Mouse (Mus musculus) limb, embryonic 12.5 days (tissue): Measurements from ENCODE around the gene Sem1. TPM values are rescaled to one million over a fixed set of nuclear protein-coding genes. Genes with fewer than 3 reads are reported as not detected.
A peak's percentile ranks its signal among the peaks of the same experiment; 100 is the strongest.

Experiments
- ATAC-seq: fragments of 200-750 bp; cut with Nextera tagmentation; 2 replicates; pipeline ENCODE4 v1.8.0; 2017; ENCODE audit warnings: low read depth, moderate TSS enrichment; ENCODE audit not compliant: insufficient number of reproducible peaks, insufficient read depth, low FRiP score, low TSS enrichment
- H3K27ac ChIP-seq: fragments of 300-500 bp; sonication (generic); 2 replicates; pipeline ENCODE4 v1.5.1; 2016; ENCODE audit warnings: mild to moderate bottlenecking, moderate library complexity
- H3K27me3 ChIP-seq: fragments of 300-500 bp; sonication (generic); 2 replicates; pipeline ENCODE4 v1.6.1; 2016; ENCODE audit warnings: mild to moderate bottlenecking, moderate library complexity
- H3K36me3 ChIP-seq: fragments of 300-500 bp; sonication (generic); 2 replicates; pipeline ENCODE4 v1.6.1; 2016; ENCODE audit warnings: mild to moderate bottlenecking, moderate library complexity
- H3K4me1 ChIP-seq: fragments of 300-500 bp; sonication (generic); replicated peaks from 2 replicates; pipeline ENCODE4 v1.6.1; 2016
- H3K4me2 ChIP-seq: fragments of 300-500 bp; sonication (generic); 2 replicates; pipeline ENCODE4 v1.6.1; 2016; ENCODE audit warnings: mild to moderate bottlenecking, moderate library complexity
- H3K4me3 ChIP-seq: fragments of 300-500 bp; sonication (generic); replicated peaks from 2 replicates; pipeline ENCODE4 v1.5.1; 2016; ENCODE audit warnings: mild to moderate bottlenecking
- H3K9ac ChIP-seq: fragments of 300-500 bp; sonication (generic); replicated peaks from 2 replicates; pipeline ENCODE4 v1.6.1; 2016; ENCODE audit warnings: mild to moderate bottlenecking, moderate library complexity
- H3K9me3 ChIP-seq: fragments of 300-500 bp; sonication (generic); 2 replicates; pipeline ENCODE4 v1.6.1; 2016; ENCODE audit warnings: mild to moderate bottlenecking, moderate library complexity
- WGBS: fragments of 180-500 bp; shearing (Covaris S2); methylation state at CpG from one replicate; pipeline ENCODE4 v1.1.7; 2016; 5-methylcytosine and 5-hydroxymethylcytosine counted together
- polyA plus RNA-seq: library from polyadenylated mRNA; unstranded; fragments of >200 nt; fragmentation: Nextera tagmentation; extraction: Ambion mirVana; gene quantifications from 2 replicates; pipeline ENCODE4 v1.2.1, GENCODE M21; 2016

Sem1 gene
- polyA plus RNA-seq: 311 and 332 TPM in 2 replicates

DNA sequence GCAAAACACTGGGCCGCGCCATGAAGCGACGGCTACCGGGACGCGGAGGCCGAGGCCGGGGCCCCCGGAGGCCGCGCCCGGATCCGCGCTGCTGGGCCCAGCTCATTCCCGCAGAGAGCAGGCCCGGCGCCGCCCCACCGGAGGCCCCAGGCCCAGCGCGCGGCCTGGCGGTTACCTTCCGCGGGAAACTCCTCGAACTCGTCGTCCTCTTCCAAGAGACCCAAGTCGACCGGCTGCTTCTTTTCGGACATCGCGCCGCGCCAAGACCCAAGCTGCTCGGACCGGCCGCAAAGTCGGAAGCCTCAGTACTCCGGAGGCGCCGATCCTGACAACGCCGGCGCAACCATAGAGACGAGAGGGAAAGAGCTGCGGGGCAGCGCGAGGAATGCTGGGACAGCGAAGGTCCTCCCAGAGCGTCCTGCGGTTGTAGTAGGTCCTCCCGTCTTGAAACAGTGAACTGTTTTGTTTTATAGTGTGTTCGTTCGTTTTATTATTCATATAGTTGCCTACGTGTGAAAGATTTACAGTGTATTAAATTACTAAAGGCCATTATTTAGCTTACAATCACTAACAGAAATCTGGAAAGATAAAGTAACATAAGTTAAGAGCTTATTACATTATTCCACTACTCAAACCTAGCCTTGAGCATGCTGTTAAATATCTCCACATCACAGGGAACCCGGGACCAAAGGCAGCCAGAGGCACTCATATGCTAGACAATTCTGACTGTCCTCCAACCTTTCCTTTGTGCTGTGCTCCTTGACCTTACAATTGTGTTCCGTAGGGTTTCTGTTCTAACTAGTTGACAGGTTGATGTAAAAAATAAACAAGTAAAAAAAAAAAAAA, at the start of gene Sem1:
Gene Sem1, minus strand, starts transcription at position 360 of the 846 bp plus-strand sequence.
- Histone ChIP-seq H3K27me3 (no peaks in the 10 kb centered on the region), H3K9me3 (no peaks in the 10 kb centered on the region), H3K4me2 (peak within 1 kb of the TSS; percentile 62), H3K9ac (peak within 1 kb of the TSS; percentile 98), H3K36me3 (peaks cover 8% of the 10 kb centered on the region), H3K4me1 (peaks cover 7% of the 10 kb centered on the region), H3K4me3 (peak within 1 kb of the TSS; percentile 95), H3K27ac (peak within 1 kb of the TSS; percentile 94)
- WGBS: 2% methylated on average over 59 of the region's 59 CpGs
- ATAC-seq: peak; percentile 96

- 63% methylated on average over 16 of the region's 16 CpGs for WGBS
Observed at GRCm38 (mm10) chr6:6622846-6623749, 44.6 kb upstream of the Sem1 start.

GRCm38 (mm10) chr6:6603561-6604544, 25.4 kb upstream of the Sem1 start:
- H3K27ac ChIP-seq: no peak overlapping the region
- 67% methylated on average over 8 of the region's 8 CpGs for WGBS
- H3K4me2 ChIP-seq: no peak overlapping the region
- H3K9ac ChIP-seq: no peak overlapping the region
- no peak for ATAC-seq
- H3K36me3 ChIP-seq: no peaks in the 10 kb centered on the region
- no peaks in the 10 kb centered on the region for H3K4me1 ChIP-seq
- no peaks in the 10 kb centered on the region for H3K9me3 ChIP-seq
- no peak overlapping the region for H3K4me3 ChIP-seq
- H3K27me3 ChIP-seq: no peaks in the 10 kb centered on the region

More at GRCm38 (mm10) chr6:6622846-6623749, 44.6 kb upstream of the Sem1 start:
- Histone ChIP-seq H3K4me1 (peaks cover 5% of the 10 kb centered on the region; the same call in 1 of the 2 replicates), H3K4me3 (no peak overlapping the region), H3K4me2 (no peak overlapping the region), H3K9me3 (no peaks in the 10 kb centered on the region), H3K27ac (no peak overlapping the region), H3K9ac (no peak overlapping the region), H3K27me3 (no peaks in the 10 kb centered on the region), H3K36me3 (no peaks in the 10 kb centered on the region)
- no peak for ATAC-seq

- Histone ChIP-seq H3K9me3 (no peaks in the 10 kb centered on the region), H3K27me3 (no peaks in the 10 kb centered on the region), H3K4me1 (no peaks in the 10 kb centered on the region), H3K4me2 (no peak overlapping the region), H3K4me3 (no peak overlapping the region), H3K36me3 (no peaks in the 10 kb centered on the region), H3K9ac (no peak overlapping the region), H3K27ac (no peak overlapping the region)
- no peak for ATAC-seq
- 79% methylated on average over 2 of the region's 2 CpGs for whole genome bisulfite sequencing
Observed at GRCm38 (mm10) chr6:6586313-6586712, 7.8 kb upstream of the Sem1 start.

DNA sequence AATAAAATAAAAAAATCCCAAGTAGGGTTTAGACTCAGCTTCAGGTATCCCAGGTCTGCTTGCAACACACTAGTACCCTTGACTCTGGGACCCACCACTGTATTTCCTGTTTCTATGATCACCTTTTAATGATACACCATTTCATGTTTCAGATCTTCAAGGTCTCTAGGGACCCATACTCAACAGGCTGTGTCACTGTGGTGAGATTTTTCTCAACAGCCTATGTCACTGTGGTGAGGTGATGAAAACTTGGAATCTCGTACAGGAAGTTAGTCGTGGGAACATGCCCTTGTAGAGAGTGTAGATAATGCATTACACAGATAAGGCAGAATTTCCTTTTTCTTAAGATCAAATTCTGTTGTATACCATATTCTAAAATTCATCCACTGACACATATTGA, 3.4 kb upstream of the Sem1 start:
- peaks cover 2% of the 10 kb centered on the region; the same call in 1 of the 2 replicates for H3K4me1 ChIP-seq
- no peak overlapping the region for H3K4me2 ChIP-seq
- ATAC-seq: no peak
- H3K27ac ChIP-seq: no peak overlapping the region
- H3K9me3 ChIP-seq: no peaks in the 10 kb centered on the region
- no peak overlapping the region for H3K4me3 ChIP-seq
- WGBS: 83% methylated on average over 2 of the region's 2 CpGs
- H3K9ac ChIP-seq: no peak overlapping the region
- no peaks in the 10 kb centered on the region for H3K27me3 ChIP-seq
- H3K36me3 ChIP-seq: no peaks in the 10 kb centered on the region

GRCm38 (mm10) chr6:6577741-6578284, 650 bp downstream of the Sem1 start:
- WGBS: 6% methylated on average over 17 of the region's 17 CpGs
- Histone ChIP-seq H3K9ac (peak overlapping the region; percentile 98), H3K36me3 (peaks cover 8% of the 10 kb centered on the region), H3K27me3 (no peaks in the 10 kb centered on the region), H3K4me2 (peak overlapping the region; percentile 62), H3K27ac (peak overlapping the region; percentile 94), H3K4me1 (peaks cover 11% of the 10 kb centered on the region), H3K9me3 (no peaks in the 10 kb centered on the region), H3K4me3 (peak overlapping the region; percentile 95)
- ATAC-seq: peak; percentile 61

DNA sequence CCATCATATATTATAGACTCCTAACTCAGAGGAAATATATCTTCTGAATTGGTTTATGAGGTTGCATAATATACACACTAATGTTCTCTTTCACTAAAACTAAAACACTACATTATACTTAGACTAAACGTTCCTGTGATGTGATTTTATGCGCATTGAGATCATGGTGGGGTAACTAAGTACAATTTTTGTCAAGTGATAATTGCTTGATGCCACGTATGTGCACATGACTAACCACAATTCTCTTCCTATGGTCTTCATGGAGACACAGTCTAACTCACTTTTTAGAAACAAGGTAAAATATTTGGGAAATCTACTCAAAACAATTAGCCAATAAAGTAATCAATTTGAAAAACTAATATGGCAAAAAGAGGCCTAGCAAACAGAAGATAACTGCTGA, 1.2 kb downstream of the Sem1 start:
- peak overlapping the region; percentile 95 for H3K4me3 ChIP-seq
- WGBS: 65% methylated on average over 3 of the region's 3 CpGs
- H3K27ac ChIP-seq: no peak overlapping the region
- H3K9me3 ChIP-seq: no peaks in the 10 kb centered on the region
- no peaks in the 10 kb centered on the region for H3K27me3 ChIP-seq
- no peak for ATAC-seq
- H3K9ac ChIP-seq: peak overlapping the region; percentile 98
- H3K4me1 ChIP-seq: peaks cover 11% of the 10 kb centered on the region
- peaks cover 8% of the 10 kb centered on the region for H3K36me3 ChIP-seq
- peak overlapping the region; percentile 62 for H3K4me2 ChIP-seq

GRCm38 (mm10) chr6:6575796-6576195, 2.7 kb downstream of the Sem1 start:
- no peak overlapping the region for H3K4me2 ChIP-seq
- H3K27ac ChIP-seq: no peak overlapping the region
- no peaks in the 10 kb centered on the region for H3K27me3 ChIP-seq
- H3K9me3 ChIP-seq: no peaks in the 10 kb centered on the region
- no peak for ATAC-seq
- no peak overlapping the region for H3K4me3 ChIP-seq
- no peak overlapping the region for H3K9ac ChIP-seq
- WGBS: 85% methylated on average over 4 of the region's 4 CpGs
- H3K36me3 ChIP-seq: peaks cover 8% of the 10 kb centered on the region
- peaks cover 11% of the 10 kb centered on the region for H3K4me1 ChIP-seq

DNA sequence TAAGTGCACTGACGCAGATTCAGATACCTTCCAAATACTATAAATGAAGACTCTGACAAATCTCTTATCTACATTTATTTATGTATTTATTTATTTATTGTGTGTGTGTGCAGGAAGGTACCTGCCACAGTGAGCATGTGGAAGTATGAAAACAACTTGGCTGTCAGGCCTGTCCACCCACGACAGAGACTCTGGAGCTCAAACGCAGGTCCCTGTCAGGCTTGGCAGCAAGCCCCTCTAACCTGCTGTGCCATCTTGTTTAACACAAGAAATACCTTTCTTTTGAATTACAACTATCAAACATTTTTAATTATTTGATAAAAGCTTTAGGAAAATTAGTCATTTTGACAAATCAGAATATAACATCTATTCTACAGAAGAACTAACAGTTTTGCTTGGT, 10.0 kb downstream of the Sem1 start:
- Histone ChIP-seq H3K4me3 (no peak overlapping the region), H3K27me3 (no peaks in the 10 kb centered on the region), H3K9ac (no peak overlapping the region), H3K36me3 (0 out of 2 replicates have a peak, but pooled peaks cover 4% of the 10 kb centered on the region), H3K9me3 (0 out of 2 replicates have a peak, but pooled peaks cover 3% of the 10 kb centered on the region), H3K4me1 (peaks cover 13% of the 10 kb centered on the region), H3K27ac (no peak overlapping the region), H3K4me2 (no peak overlapping the region)
- WGBS: 71% methylated on average over 3 of the region's 3 CpGs
- ATAC-seq: no peak

- no peak overlapping the region for H3K9ac ChIP-seq
- no peak for ATAC-seq
- H3K36me3 ChIP-seq: 0 out of 2 replicates have a peak, but pooled peaks cover 4% of the 10 kb centered on the region
- no peak overlapping the region for H3K4me2 ChIP-seq
- no peaks in the 10 kb centered on the region for H3K27me3 ChIP-seq
- no peak overlapping the region for H3K4me3 ChIP-seq
- H3K27ac ChIP-seq: no peak overlapping the region
- H3K9me3 ChIP-seq: 0 out of 2 replicates have a peak, but pooled peaks cover 3% of the 10 kb centered on the region
- H3K4me1 ChIP-seq: peaks cover 14% of the 10 kb centered on the region
- 87% methylated on average over 5 of the region's 5 CpGs for WGBS
Observed at GRCm38 (mm10) chr6:6563691-6564090, 14.8 kb downstream of the Sem1 start.
